Mouse (Mus musculus): ENCODE data around the gene 1700028K03Rik.

The 1700028K03Rik gene

DNA sequence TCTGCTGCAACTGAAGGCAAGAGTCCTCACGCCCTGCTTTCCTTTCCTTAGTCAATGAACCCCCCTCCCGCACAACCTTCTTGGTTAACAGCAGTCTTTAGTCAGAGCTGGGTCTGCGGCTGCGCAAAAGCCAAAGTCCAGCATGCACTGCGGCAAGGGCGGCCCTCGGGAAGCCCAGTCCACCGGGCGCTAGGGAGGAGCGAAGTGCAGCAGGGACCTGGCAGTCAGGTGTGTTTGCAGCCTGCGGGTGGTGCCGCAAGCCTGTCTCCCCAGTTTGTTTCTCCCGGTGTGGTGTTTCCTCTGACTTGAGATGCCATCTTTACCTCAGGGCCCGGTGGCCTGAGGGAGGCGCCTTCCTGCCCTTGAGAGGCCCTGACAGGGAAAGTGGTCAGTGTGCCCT is at the start of gene 1700028K03Rik:
1700028K03Rik (plus strand) TSS at position 129 of the 400 bp plus-strand sequence.
- no peak for DNase-seq (ENCODE audit: low spot score)

DNA sequence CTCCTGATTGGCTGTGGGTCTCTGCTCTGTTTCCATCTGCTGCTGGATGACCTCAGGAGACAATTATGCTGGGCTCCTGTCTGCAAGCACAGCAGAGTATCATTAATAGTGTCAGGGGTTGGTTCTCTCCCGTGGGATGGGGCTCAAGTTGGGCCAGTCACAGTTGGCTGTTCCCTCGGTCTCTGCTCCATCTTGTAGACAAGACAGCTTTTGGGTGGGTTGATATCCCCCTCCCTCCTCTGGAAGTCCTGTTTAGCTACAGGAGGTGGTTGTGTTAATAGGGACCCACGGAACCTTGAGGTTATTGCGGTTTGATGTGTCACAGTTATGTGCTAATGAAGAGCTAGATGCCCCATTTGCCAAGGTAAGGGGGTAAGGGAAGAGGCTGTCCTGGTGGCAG is 45.5 kb upstream of the 1700028K03Rik start:
- DNase-seq (ENCODE audit: low spot score) = no peak

DNA sequence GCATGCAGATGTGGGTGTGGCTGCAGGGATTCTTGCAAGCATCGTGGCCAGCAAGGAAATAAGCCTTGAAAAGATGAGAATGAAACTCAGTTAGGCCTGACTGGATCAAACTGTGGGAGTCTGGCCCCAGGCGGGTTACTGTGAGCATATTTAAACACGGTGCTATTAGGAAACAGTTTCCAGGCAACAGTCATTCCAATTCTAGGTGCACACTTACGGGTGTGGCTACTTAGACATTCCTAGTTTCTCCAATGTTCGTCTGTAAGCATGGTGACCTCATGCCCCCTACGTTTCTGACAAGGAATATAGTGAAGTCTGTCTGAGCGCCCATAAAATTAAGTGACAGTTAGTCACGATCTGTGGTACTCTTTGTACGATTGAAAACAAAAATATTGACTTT is 43.5 kb upstream of the 1700028K03Rik start:
- DNase-seq (ENCODE audit: low spot score) = no peak

DNA sequence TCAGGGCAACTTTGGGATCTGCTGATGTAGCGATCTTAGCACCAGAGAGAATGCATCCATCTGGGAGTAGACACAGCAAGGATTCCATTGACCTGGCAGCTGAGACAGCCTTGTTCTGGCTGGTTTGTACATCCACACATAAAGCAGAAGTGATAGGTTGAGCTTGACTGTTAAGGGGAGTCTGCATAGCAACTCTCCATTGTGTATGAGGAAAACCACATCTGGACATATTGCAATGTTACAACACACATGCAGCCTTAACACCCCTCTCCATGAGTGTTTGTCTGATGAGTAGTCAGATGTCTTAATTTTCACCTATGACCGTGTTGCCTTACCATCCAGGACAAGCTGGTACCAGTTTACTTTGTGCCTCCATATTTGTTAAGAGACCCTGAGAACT is 42.0 kb upstream of the 1700028K03Rik start:
- no peak for DNase-seq (ENCODE audit: low spot score)

DNA sequence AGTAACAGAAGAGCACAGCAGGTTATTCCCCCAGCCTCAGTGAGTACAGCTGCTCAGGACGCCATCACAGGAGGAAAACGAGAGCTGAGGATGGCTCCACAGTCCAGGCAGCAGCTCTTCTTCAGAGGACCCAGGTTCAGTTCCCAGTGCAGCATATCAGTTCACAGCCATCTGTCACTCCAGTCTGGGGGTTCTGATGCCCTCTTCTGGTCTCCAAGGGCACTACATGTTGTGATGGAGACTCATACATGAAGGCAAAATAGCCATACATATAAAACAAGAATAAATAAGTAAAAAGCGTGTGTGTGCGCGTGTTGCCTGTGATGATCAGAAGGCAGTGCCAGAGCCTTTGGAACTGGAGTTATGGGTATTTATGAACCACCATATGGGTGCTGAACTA is 39.8 kb upstream of the 1700028K03Rik start:
- DNase-seq (ENCODE audit: low spot score) = no peak

DNA sequence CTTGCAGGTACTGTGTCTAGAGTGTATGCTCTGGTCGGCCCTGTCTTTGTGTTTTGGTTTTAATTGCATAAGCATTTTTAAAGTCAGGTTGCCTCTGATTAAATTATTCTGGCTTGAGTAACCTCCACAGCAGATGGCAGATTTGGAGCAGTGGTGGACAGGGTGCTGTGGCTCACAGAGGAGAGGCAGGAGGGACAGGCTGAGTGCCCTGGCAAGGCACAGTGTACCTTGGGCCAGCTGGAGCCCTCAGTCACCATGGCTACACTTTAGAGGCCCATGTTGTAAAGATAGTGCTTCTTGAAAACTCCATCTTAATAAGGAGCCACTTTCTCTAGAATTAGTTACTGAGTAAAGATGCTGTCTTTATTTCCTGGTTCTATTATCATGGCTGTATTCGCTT is 38.5 kb upstream of the 1700028K03Rik start:
- DNase-seq (ENCODE audit: low spot score) = no peak

DNA sequence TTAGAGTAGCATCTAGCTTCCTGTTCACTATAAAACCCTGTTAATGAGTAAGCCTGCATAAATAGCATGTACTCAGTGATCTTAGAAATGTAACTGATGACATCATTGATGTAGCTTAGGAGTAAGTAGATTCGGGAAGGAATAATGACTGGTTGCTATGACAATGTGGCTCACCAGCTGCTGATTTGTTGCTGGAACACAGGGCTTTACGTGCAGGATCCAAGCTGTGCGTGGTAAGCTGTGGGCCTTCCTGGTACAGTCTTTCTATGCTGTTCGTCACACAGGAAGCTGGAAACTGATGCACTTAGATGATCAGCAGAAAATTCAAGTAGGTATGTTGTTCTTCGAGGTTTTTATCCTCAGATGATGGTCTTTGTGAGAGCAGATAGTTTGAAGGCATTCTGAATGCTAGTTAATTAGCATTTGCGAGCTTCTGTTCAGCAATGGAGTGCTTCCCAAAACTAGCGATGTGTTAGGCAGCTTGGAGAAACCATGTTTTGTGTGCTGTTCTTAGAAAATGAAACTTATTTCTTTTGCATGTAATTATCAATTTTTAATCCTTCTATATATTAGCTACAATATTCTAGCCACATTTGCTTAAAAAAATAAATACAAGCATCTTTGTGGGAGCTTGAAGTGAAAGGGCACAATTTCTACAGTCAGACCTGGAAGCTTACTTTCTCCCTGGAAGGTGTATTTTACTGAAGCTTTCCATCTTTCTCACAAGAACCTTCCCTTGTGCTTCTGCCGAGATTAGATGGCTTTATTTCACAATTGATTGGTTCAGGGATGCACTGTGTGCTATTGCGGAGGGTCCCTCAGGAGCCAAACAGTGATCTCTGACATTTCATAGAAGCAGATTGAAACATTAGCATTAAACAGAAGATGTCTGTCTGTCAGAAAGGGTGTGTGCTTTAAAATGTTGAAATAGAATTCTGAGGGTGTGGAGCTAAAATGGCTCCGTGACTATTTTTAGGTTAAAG is 36.7 kb upstream of the 1700028K03Rik start:
- DNase-seq (ENCODE audit: low spot score) = no peak

DNA sequence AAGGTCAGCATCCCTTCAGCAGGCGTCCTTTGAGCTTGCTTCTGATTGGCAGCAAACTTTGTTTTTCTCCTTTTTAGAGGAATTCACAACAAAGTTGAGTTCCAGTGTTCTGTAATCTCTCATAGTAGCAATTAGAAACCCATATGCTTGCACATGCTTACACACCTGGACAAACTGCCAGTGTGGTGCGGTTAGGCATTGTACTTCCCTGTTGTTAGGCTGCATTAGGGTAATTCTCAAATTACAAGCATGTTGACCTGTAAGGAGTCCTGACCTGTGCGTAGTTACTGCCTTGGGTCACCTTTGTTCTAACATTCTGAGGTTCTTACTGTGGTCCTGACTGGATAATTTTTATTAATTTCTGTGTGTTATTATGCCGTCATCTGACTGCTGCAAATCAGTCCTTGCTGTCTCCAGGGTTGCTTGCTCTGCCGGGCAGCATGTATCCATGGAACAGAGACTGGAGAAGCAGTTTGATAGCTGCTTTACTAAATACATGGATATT is 35.7 kb upstream of the 1700028K03Rik start:
- no peak for DNase-seq (ENCODE audit: low spot score)

DNA sequence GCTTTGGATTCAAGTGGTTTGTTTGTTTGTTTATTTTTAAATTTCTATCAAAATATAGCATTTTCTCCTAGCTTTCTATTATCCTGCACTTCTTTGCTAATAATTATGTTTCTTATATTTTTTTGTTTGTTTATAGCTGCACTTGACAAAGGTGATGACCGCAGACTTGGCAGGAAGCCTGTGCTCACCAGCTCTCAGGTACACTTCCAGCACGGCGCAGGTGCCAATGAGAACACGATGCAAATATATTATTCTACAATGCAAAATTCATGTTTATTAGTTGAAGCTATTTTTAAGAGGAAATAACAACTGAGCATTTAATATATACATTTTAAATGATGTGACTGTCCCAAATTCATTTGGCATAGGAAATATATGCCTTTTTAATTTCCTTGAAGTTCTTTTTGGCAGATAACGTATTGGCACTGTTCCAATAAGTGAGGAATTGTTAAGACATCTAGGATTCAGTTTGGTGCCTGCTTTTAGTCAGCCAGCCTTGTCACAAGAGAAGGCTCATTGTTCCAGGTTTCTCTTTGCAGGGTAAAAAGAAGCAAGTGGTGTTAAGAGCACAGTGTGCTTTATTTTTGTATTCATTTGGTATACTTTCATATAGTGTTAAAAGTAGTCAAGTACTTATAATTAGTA is 34.5 kb upstream of the 1700028K03Rik start:
- DNase-seq (ENCODE audit: low spot score) = no peak

DNA sequence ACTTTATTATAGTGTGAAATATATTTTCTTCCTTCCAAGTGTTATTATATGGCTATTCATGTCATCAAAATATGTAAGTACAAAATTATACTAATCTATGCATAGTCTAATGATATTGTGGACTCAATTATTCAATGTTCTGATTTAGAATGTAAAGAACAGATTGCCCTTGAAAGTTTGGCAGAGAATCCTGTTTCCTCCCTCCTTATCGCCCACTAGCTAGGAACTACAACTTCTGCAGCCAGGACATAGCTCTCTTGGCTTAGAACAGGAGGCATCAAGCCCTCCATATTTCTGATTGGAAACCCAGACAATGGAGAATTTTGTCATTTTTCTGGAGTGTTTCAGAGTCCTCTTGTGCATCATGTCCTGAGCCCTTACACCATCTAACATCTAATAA is 33.8 kb upstream of the 1700028K03Rik start:
- no peak for DNase-seq (ENCODE audit: low spot score)

DNA sequence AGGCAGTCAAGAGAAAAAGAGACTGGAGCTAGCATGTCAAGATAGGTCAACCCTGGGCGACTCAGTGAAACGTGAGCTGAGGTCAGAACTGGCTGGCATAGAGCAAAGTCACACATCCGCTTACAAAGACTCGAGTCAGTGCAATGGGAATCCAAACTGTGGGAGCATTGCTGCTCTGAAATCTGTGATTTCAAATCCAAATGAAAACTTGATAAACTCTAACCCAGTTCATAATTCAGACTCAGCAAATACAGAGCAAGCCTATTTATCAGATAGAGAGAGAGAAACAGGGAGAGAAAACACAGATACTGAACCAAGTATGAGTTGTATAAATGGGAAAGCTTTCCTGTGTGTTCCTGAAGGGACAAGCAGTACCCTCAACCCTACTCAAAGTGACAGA is 27.2 kb upstream of the 1700028K03Rik start, which contains the start of gene Gm42669:
Gm42669 (plus strand) TSS at position 301 of the 400 bp plus-strand sequence.
- no peak for DNase-seq (ENCODE audit: low spot score)

DNA sequence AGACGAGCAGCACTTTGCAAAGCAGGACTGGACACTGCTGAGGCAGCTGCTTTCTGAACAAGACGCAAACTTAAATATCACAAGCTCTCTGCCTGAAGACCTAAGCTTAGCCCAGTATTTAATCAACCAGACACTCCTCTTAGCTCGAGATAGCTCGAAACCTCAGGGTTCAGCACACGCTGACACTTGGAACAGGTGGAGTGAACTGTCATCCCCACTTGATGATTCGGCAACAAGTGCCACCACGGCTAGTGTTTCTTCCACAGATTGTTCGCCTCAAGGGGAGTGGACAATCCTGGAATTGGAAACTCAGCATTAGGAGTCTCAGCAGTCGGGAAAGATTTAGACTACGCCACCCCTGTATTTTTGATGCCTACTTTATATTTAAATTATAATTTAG is 24.0 kb upstream of the 1700028K03Rik start:
- no peak for DNase-seq (ENCODE audit: low spot score)

DNA sequence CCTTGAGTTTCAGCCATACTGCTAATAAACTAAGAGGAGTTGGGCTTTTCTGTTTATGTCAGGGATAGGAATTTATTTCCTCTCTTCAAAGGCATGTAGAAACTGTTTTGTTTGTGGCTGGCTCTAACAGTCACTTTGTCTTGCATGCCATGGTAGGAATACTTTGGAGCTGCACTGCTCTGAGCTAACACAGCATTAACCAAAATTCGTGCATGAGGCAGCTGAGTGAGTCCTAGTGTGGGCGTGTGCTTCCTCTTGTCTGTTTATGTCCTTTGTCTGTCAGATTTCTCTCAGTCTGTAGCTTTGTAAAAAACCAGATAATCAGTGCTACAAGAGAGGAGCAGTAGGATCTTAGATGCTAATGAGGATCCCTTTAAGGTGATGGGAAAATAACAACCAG is 23.2 kb upstream of the 1700028K03Rik start:
- DNase-seq (ENCODE audit: low spot score) = no peak

DNA sequence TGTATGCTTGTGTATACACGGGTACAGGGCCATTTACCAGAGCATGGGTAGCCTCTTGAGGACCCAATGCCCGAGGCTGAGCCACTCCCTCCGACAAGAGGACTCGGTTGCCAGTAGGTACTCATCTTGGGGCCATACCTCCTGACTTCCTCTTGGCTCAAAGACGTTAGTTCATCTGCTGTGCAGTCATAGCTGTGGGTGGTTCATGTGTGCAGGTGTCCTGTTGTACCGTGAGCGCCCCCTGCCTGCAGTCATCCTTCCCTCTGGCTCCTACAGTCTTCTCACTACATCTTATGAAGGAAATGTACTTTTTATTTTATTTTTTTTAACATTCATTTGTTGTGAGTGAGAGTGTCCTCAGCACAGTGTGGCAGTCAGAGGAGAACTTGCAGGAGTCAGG is 20.9 kb upstream of the 1700028K03Rik start:
- peak; percentile 26 for DNase-seq (ENCODE audit: low spot score)

DNA sequence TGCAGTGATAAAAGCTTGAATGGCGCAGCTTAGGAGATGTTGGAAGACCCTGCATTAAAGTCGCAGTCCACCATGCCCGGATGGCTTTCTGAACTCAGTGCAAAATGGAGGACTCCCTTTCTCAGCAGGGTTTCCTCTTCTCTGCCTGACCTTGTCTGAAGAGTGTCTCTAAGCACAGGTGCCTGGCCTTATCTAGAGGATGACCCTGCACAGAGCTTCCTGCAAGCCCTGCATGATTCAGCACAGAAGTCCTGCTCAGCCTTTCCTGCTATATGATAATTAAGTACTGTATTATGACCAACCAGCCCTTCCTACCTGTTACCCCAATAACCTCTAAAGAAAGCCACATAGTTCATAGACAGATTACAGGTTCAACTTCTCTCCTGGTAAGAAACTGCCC is 19.1 kb upstream of the 1700028K03Rik start:
- no peak for DNase-seq (ENCODE audit: low spot score)

DNA sequence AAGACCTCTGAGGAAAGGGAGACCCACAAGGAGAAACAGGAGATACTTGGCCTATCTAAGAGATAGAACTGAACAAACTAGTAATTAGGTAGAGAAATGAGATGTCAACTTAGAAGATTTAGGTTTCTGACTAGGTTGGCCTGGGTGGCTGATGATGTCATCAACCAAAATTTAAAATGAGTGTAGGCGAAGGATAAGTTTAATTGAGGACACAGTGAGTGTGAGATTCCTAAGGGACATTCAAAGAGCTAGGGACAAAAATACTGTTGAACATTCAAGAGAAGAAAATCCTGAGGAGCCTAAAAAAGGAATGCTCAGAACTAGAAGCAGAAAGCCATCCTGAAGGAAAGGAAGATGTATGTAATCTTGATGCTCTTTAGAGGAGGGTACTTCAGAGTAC is 18.4 kb upstream of the 1700028K03Rik start:
- no peak for DNase-seq (ENCODE audit: low spot score)

DNA sequence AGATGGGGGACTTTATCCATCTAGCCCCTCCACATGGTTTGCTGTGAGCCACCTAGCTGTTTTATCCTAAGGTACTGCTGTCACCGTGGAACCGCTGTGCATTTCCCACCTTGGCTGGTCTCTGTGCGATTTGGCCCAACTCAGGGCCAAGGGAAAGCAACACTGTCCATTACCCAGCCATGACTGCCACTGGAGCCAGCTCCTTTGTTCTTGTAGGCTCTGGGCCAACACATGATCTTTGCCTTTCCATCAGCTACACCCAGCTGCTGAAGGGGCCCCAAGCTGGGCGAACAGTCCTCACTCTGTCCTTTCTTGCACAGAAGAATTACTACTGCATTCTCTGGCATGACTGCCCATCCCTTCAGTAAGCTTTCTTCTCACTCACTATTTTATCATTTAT is 15.9 kb upstream of the 1700028K03Rik start:
- DNase-seq (ENCODE audit: low spot score) = no peak

DNA sequence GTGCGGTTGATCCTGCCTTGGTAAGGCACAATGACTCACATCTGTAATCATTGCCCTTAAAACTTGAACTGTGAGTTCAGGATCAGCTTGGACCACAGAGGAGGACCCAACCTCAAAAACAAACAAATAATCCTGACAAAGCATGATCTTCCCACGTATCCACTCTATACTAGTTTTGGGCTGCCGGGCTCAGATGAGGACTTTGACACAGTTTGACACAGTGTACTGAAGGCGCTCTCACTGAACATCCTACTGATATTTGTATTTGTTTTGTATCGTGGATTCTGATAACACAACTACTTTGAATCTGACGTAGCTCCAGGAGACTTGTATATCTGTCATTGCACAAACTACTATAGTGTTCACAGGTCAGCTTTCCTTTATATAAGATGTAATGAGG is 13.1 kb upstream of the 1700028K03Rik start:
- no peak for DNase-seq (ENCODE audit: low spot score)

DNA sequence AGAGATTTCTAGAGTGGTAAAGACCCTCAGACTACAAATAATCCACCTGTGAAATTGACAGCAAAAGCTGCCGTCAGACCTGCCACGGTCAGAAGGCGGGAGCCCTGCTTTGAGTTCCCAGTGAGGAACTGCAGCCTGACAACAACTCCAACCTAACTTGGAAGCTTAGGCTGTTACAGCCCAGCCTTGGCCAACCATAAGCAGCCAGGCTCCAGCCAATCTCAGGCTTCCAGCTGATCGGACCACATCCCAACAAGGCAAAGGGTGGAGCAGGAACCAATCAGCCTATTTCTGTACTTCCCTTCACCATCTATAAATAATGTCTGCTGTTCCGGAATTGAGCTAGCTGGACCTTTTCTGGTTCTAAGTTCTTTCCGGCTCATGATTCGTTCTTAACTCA is 12.6 kb upstream of the 1700028K03Rik start:
- DNase-seq (ENCODE audit: low spot score) = no peak

DNA sequence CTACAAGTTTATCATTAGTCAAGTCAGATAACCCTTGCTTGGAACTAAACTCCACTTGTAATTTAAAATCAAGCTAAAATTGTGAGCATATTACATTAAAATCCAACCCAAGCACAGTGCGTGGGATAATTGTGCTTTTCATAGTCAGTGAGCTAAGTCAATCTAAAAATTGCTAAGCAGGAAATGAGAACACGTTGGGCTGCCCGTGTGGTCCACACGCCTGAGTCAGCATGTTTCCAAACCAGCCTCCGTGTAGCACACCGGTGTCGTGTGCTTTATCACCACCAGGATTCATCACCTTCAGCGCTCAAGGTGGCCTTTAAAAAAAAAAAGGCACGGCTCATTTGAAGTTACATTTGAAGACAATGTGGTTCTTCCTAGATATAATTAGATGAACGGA is 10.2 kb upstream of the 1700028K03Rik start:
- no peak for DNase-seq (ENCODE audit: low spot score)

DNA sequence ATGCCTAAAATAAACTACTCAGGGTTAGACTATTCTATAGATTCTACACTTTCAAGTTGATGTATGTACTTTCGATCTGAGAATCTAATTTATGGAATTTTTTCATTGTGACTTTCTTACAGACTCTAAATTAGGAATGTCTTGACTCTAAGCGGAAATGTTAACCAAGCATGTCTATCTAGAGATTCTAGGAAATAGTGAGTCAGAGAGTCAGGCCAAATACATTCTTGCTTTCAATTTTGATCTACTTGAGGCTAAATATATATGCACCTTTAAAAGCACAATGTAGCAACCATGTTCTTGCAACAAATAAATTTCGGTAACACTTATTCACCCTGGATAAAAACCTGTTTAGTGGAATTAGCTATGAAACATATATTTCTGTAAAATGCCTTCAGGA is 5.7 kb upstream of the 1700028K03Rik start:
- no peak for DNase-seq (ENCODE audit: low spot score)

DNA sequence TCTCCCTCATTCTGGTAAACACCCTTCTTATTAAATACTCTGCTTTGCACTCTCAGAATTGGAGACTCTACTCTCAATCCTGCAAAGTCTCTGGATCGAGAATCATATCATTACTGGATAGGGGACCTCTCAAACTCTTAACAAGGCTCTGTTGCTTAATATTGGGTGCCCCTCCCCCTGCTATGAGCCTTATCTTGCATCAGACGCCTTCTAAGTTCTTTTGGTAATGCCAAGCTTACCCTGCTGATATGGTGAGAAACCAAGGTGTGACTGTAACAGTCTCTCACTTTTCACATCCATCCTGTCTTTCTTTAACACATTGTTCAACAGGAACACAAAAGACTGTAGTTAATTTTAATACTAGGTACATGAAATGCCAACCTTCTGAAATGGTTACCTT is 919 bp upstream of the 1700028K03Rik start:
- no peak for DNase-seq (ENCODE audit: low spot score)

DNA sequence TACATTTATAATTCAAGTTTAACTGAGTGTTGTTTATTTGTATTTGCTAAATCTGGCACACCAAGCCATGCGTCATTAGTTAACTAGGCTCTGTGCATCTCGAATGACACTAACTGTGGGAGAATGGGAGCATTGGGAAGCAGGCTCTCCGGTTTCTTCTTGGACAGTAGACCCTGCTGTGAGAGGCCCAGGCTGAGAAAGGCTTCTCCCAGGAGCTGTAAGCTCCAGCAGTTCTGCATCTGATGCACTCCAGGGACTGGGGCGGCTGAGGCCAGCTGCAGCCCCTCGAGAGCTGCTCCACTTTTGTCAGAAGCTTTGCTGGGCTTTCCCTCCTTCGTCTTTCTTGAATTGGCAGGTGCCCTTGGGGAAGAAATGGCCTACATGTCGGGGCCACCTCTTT is 7.2 kb downstream of the 1700028K03Rik start:
- DNase-seq (ENCODE audit: low spot score) = no peak
